Mouse (Mus musculus) ES-Bruce4 (cell line): ENCODE measurements around the gene Phf11c. TPM values are rescaled to one million over a fixed set of nuclear protein-coding genes. Genes with fewer than 3 reads are reported as not detected.
"Not testable (repeated sequence)": the region's sequence is repeated elsewhere in the genome, so short reads cannot be mapped to it uniquely, and the experiment has no call there.

Experiments used
- H3K27ac ChIP-seq: 2 replicates; pipeline ENCODE4 v1.5.1; 2012; ENCODE audit warnings: low read length, inconsistent platforms; ENCODE audit not compliant: insufficient read depth
- H3K27me3 ChIP-seq: 2 replicates; pipeline ENCODE4 v1.6.1; 2012; ENCODE audit warnings: mild to moderate bottlenecking, low read length, inconsistent platforms; ENCODE audit not compliant: control insufficient read depth, poor library complexity, insufficient read depth, severe bottlenecking
- H3K36me3 ChIP-seq: 2 replicates; pipeline ENCODE4 v1.6.1; 2012; ENCODE audit warnings: inconsistent platforms, mild to moderate bottlenecking, low read length, moderate library complexity; ENCODE audit not compliant: control insufficient read depth, poor library complexity, insufficient read depth, severe bottlenecking
- H3K4me1 ChIP-seq: one replicate; pipeline ENCODE4 v1.8.1; 2011; ENCODE audit warnings: low read length; ENCODE audit not compliant: control insufficient read depth, insufficient read depth
- H3K4me3 ChIP-seq: 2 replicates; pipeline ENCODE4 v1.5.1; 2011; ENCODE audit warnings: low read depth, mild to moderate bottlenecking, low read length
- H3K9ac ChIP-seq: 2 replicates; pipeline ENCODE4 v1.6.1; 2012; ENCODE audit warnings: low read depth, mild to moderate bottlenecking, inconsistent platforms; ENCODE audit not compliant: poor library complexity, severe bottlenecking
- H3K9me3 ChIP-seq: replicated peaks from 2 replicates; pipeline ENCODE4 v1.6.1; 2012; ENCODE audit warnings: mild to moderate bottlenecking, low read length, inconsistent platforms; ENCODE audit not compliant: control insufficient read depth, poor library complexity, insufficient read depth, severe bottlenecking
- CTCF ChIP-seq: IDR thresholded peaks from one replicate; pipeline ENCODE4 v1.8.1; 2011; ENCODE audit warnings: low read depth, low read length
- EP300 ChIP-seq: IDR thresholded peaks from 2 replicates; pipeline ENCODE4 v1.6.1; 2011; ENCODE audit warnings: low read depth, low read length; ENCODE audit not compliant: insufficient read depth
- POLR2A ChIP-seq: IDR thresholded peaks from one replicate; pipeline ENCODE4 v1.8.1; 2011; ENCODE audit warnings: low read length; ENCODE audit not compliant: insufficient read depth
- polyA plus RNA-seq: library from polyadenylated mRNA; stranded (reverse); fragments of >200 nt; gene quantifications from 2 replicates; pipeline ENCODE4 v1.2.4, GENCODE M21; 2011; ENCODE audit warnings: low read depth; ENCODE audit not compliant: missing spikeins, insufficient read depth, insufficient read length

Phf11c gene
- polyA plus RNA-seq, 1 experiment: 1.1 TPM

- H3K36me3 ChIP-seq: no peaks in the 10 kb centered on the region
- TF ChIP-seq EP300: no peak
- TF ChIP-seq CTCF: no peak
- no peak for TF ChIP-seq POLR2A
These were observed 55.6 kb downstream of the Phf11c start for GRCm38 (mm10) chr14:59339541-59339940.

GRCm38 (mm10) chr14:59336056-59336455, 59.1 kb downstream of the Phf11c start:
- H3K27me3 ChIP-seq, H3K4me1 ChIP-seq, H3K4me3 ChIP-seq, H3K36me3 ChIP-seq, H3K9me3 ChIP-seq, H3K9ac ChIP-seq, H3K27ac ChIP-seq: not testable (repeated sequence)

More at GRCm38 (mm10) chr14:59339541-59339940, 55.6 kb downstream of the Phf11c start:
- Histone ChIP-seq H3K27me3 (no peaks in the 10 kb centered on the region), H3K9ac (no peak overlapping the region), H3K9me3 (no peaks in the 10 kb centered on the region), H3K27ac (no peak overlapping the region), H3K4me3 (no peak overlapping the region), H3K4me1 (no peaks in the 10 kb centered on the region)

Other genes with a start within 250 kb of the Phf11c start
- gene Gm5142, start 216.6 kb downstream of the Phf11c start, polyA plus RNA-seq: not detected in 2 replicates
- gene Rcbtb1, start 194.2 kb downstream of the Phf11c start, polyA plus RNA-seq: 53.9 and 58.6 TPM in 2 replicates
- not detected in 2 replicates for gene Gm6904, start 135.2 kb downstream of the Phf11c start, polyA plus RNA-seq
- gene Phf11a, start 97.9 kb downstream of the Phf11c start, polyA plus RNA-seq: not detected in 2 replicates
- gene Phf11b, start 54.0 kb downstream of the Phf11c start, polyA plus RNA-seq: 0.52 TPM in 1 of 2 replicates, not detected in the other
- 22.6 and 23.4 TPM in 2 replicates for gene Phf11d, start 29.9 kb downstream of the Phf11c start, polyA plus RNA-seq
- 11.9 and 12.1 TPM in 2 replicates for gene Setdb2, start 45.5 kb upstream of the Phf11c start, polyA plus RNA-seq
- 30.9 and 36.6 TPM in 2 replicates for gene Cab39l, start 45.6 kb upstream of the Phf11c start, polyA plus RNA-seq
- 14.2 and 17.8 TPM in 2 replicates for gene Cdadc1, start 202.6 kb upstream of the Phf11c start, polyA plus RNA-seq
- gene Shisa2, start 229.9 kb upstream of the Phf11c start, polyA plus RNA-seq: 2.3 and 2.5 TPM in 2 replicates